Mouse (Mus musculus) liver, postnatal 0 days (tissue): ENCODE results near the gene Dlgap4.

Experiments
- CTCF ChIP-seq: sonication (generic); IDR thresholded peaks from 2 replicates; pipeline ENCODE4 v1.5.1; 2016; ENCODE audit warnings: antibody characterized with exemption, low read depth
- EP300 ChIP-seq: IDR thresholded peaks from 2 replicates; pipeline ENCODE4 v1.6.1; 2016; ENCODE audit warnings: antibody characterized with exemption, low read depth, mild to moderate bottlenecking

- TF ChIP-seq CTCF (no peak), EP300 (no peak)
These were observed 3.0 kb downstream of the Dlgap4 start for GRCm38 (mm10) chr2:156616513-156616912.
